Mouse (Mus musculus): ENCODE data around the gene Prkce. TPM values are rescaled to one million over a fixed set of nuclear protein-coding genes. Genes with fewer than 3 reads are reported as not detected.

Gene Prkce
- total RNA-seq, 2 experiments from 2014 or later: 253 to 257 TPM

DNA sequence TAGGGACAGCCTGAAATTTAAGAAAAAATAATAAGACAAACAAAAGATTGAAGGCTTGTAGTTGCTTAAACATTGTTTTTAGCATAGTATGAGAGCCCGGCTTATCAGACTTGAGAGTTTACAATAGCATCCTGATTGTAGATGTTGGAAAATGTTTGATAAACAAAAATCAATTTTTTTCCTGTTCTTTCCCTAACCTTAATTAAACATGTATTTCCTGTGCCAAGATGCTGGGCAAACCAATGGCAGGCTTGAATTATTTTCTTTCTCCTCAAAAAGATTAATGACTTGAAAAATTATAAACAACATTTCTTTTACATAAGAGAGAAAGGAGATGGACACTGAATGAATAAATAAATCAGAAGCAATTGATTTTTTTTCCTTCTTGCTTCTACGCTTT, 187.7 kb downstream of the Prkce start:
- DNase-seq: no peak
- intact Hi-C loops (cut with DNase I): no loop called here

DNA sequence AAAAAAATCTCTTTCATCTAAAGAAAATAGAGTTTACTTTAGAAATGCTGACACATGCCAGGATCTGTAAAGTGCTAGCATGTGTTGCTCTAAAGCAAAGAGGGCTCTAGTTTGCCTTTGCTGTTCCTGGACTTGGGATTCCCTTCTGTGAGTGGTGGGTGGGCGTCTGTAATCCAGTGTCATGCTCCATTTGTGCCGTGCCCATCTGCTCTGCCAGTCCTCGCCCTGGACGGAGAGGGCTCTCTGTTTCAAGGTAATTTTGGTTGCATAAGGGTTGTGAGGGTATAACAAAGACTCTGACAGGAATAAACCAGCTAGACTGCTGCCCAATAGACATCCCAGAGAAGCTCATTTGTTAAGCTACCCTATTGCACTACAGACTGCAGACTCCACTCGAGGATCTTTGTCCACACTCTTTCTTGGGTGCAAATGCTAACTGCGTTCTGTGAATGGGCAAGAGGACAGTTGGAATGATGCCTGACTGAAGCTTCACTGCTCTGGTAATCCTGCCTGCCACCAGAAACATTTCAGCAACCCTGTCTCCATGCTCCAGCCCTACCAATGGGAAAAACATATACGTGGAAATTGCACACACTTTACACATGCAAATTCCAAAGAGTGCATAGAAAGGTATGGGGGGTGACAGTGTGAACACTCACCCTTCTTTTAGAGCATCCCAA, 188.3 kb downstream of the Prkce start:
- DNase-seq: peak; percentile 75
- intact Hi-C loops (cut with DNase I): no loop called here

DNA sequence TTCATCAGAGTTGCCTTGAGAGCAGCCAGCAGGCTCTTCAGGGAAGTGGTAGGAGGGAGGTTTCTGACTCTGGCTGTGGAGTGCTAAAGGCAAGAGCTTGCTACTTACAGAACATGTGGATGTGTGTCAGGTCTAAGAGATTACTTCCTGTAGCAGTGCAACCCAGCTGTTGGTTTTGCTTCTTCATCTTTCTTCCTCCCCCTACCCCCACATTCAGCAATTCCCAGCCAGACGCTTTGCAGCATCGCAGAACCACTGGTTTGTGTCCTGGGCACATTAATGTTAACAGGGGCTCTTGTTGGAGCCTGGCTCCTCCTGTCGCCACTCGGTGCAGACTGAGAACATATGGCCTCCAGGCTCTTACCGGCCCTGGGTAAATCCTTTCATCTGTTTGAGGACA, 190.8 kb downstream of the Prkce start:
- intact Hi-C loops (cut with DNase I): no loop called here
- no peak for DNase-seq

DNA sequence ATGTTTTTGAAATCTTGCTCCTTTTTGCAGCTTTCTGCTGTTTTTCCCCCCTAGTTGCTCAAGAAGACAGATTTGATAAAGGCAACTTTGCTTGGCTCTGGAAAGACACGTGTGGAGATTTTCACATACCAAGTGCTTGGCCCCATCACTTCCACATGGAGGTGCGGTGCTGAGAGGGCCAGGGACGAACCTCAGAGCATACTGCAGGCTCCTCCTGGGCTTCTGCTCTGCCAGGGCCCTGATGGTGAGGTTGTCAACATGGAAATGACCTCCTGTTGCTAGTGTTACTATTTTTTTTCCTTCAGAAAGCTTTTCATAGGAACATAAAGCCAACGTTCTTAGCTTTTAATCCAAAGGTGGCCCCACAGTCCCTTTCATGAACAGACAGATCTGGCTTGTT, 191.3 kb downstream of the Prkce start:
- no peak for DNase-seq
- intact Hi-C loops (cut with DNase I): no loop called here

DNA sequence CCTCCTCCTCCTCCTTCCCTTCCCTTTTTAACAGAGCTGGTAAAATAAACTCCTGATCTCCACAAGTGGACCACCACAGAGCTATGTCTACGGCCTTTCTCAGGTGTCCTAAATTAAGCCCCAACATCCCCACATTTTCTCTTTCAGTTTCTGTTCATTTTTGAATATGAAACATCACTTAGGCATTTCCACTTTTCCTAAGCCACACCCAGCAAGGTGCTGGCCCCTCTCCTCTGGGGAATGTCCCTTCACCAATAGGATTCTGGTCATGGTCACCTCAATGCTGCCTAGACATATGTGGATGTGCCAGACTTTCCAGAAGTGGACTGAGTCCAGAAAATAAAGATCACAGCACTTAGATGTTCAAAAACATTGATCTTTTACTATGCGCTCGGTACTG, 193.3 kb downstream of the Prkce start:
- DNase-seq: no peak
- intact Hi-C loops (cut with DNase I): no loop called here

DNA sequence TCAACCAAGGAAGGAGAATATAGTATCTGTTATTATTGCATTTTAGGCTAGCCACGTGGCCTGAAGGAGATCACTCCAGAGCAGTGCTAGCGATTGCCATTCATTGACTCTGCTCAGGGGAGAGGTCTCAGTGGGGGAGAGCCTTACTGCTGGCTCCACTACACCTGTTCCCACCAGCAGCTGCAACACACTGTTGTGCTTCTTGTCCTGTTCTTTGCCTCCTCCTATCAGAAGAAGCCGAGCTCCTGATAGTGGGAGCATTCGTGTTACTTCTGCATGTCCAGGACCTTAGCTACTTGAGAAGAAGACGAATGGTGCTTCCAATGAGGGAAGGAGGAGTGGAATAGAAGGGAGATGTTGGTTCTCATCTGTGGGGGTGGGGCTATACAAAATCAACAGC, 195.8 kb downstream of the Prkce start:
- DNase-seq: no peak
- intact Hi-C loops (cut with DNase I): no loop called here

DNA sequence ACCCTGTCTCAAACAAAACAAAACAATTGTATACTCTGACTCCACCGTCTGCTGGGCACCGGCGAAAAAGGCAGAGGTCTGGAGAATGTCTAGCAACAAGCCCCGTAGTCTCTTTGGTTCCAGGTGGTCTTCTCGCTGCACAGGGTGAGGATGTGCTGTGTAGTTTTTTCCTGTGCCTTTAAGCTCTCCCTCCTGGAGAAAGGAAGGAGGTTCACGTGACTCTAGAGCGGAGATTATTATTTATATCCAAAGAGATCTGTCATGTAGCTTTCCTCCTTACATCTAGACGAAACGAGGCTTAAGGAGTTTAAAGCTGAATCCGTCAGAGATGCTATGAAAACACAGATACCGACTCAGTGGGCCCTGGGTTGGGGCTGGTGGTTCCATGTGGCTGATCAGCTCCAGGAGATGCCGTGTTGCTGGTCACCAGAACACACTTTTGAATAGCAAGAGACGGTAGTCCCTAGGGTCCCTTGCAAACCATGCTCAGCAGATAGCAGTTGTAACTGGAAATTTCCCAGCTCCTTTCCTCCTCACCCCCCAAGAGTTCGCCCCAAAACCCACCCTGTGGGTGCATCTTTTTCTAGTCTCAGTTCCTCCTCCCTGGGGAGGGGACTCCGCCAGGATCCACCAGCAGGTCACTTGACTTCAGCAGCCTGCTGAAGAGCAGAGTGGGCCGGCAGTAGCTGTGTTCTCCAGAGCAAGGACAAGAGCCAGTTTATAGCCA, 196.9 kb downstream of the Prkce start:
- intact Hi-C loops (cut with DNase I): no loop called here
- no peak for DNase-seq

DNA sequence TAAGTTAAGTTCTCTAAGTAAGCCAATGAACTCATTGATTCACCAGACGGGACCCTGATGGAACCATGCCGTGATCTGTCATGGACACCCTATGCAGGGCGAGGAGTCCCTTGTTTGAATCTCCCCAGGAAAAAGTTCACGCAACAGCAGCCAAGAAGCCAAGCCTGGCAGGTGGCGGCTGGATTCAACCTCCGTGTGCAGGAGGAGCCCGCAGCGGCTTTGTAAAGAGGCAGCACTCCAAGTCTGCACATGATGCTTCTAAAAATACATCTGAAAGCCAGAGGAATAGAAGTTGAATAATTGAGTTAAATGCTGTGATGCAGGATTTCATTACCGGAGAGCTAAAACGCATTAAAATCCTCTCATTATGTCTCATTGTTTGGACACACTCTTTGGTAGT, 199.3 kb downstream of the Prkce start:
- intact Hi-C loops (cut with DNase I): no loop called here
- DNase-seq: peak; percentile 29

DNA sequence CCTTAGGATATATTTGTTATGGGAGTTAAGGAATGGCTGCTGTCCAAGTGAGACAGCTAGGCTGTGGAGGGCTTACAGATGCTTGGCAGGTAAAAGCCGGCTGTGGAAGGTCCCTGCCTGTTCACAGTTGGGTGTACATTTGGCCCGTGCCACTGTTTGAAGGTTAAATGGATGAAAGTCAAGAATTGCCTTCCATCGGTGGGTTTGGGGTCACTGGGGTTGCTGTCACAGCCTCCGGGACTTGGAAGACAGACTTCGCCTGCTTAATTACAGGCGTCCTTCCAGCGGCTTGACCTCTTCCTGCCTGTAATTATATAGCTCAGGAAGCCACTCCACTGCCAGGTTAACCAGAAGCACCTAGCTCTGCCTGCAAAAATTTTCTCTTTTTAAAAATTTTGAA, 200.1 kb downstream of the Prkce start:
- intact Hi-C loops (cut with DNase I): no loop called here

DNA sequence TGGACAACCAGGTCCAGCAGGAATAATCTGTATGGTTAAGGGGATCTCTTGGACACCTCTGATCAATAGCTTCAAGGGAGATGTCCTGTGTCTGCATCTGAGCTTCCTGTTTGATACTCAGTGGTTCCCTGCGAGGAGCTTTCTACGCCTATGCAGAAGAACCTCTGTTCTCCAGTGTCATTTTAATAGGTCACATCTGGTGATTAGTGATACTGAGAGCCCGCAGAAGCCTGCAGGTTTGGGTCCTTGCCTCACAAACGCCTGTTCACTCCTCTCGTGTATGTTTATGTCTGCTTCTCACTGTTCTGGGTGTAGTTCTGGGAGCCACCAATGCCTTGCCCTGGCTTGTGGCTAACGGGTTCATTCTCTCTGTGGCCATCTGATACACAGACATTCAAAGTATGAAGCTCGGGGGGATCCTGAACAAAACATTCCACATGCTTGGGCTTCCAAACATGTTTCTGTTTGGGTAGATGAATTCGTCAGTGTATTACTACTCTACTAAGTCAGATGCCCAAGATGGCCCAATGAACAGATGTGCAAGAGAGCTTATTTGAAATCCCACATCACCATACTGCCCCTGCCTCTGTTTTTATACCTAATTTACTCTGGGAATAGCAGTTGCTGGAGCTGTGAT, 202.6 kb downstream of the Prkce start:
- intact Hi-C loops (cut with DNase I): no loop called here
- no peak for DNase-seq

More for the DNA sequence above, 200.1 kb downstream of the Prkce start:
- DNase-seq: no peak

DNA sequence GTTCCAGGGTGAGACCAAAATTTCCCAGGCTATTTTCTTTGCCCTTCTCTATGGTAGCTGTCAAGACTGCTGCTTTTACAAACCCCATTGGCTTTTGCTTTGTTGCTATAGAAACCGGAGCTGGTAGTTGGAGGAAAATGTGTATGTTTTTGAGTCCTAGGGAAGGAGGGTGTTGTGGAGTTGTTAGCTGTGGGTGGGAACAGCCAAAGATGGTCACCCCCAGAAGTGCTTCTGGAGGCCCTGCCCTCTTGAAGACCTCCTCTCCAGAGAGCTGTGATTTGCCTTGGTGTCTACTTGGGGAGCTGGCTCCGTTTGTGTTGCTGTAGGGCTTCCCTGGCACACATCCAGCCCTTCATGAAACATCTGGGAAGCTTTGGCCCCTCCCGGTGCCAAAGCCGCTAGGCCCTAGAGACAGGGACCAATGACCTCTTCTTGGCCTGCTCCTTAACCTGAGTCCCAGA, 203.5 kb downstream of the Prkce start:
- intact Hi-C loops (cut with DNase I): no loop called here

DNA sequence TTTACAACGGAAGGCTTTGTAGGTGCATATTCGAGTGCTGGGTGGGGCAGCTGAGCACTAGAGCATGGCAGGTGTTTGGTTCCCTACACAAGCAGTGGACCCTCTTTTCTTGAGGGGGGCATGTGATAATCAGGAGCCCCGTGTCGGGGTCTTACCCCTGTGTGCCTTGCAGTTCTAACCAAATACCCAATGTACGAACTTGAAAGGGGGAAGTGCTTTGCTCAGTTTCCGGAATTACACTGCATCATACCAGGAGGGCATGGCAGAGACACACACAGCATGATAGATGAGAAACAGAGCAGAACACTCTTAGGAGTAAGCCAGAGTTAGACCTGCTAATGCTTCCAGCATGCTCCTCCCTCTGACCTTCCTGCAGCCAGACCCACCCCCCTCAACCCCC, 208.8 kb downstream of the Prkce start:
- DNase-seq: no peak
- intact Hi-C loops (cut with DNase I): no loop called here

More for the DNA sequence above, 203.5 kb downstream of the Prkce start:
- DNase-seq: no peak

DNA sequence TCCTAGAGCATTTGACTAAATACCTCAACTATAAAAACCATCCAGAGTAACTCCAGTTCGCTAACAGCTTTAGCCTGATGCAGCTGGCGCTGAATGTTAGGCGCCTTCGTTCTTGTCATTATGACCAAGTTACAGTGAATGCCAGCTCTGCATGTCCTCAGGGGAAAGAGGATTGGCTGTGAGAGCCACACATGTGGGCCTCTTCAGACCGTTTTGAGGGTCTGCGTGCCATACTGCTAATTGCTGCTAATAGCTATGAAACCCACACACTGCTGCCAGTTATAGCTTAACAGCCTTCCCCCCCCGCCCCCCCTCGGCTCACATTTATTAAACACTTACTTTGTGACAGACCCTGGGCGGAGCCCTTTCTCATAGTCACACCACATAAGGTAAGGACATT, 210.3 kb downstream of the Prkce start:
- intact Hi-C loops (cut with DNase I): no loop called here
- peak; percentile 45 for DNase-seq

DNA sequence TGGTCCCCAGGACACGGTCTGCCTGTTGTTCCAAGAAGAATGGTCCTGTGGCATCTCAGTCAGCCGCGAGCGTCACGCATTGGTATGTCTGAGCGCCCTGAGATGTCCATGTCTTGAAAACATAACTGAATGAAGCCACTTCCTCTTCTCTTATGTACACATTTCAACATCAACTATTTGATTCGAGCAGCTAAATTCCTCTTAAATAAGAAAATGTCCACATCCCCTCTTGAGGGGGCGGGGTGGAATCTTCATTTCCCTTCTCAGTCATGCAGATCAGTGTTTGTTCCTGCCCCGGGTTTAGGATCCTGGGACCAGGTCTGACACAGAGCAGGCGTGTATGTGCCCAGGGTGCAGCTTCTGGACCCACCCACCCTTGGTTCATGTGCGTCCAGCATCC, 211.0 kb downstream of the Prkce start:
- no peak for DNase-seq
- intact Hi-C loops (cut with DNase I): no loop called here

DNA sequence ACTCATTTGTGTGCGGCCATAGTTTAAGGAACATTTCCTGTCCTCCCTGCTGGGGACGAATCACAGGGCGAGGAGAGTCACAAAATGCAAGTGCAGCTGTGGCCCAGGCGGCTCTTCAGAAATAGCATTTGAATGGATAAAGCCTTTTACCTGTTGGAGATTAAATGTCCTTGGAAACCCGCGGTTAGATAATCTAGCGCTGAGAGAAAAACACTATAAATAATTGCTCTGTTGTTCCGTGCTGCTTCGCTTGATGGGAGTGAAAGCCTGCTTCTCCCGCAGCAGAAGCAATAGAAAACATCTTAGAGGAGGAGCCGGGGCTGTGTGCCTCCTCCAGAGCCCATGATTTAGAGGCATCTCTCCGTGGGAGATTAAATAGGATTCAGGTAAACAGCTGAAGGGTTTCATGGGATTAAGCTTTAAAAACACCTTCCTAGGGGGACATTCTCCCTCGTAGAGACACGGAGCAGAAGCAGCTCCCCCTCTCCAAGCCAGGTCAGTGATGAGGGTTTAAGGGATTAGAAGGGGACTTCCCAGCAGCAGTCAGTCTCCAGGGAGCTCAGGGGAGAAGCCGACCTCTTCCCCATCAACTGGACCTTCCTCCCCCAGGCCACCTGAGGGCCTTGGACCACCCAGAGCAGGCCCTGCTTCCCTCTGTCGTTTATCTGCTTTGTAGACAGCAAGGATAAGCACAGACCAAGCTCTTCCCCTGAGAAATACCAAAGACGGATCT, 212.0 kb downstream of the Prkce start:
- DNase-seq: no peak
- intact Hi-C loops (cut with DNase I): no loop called here

DNA sequence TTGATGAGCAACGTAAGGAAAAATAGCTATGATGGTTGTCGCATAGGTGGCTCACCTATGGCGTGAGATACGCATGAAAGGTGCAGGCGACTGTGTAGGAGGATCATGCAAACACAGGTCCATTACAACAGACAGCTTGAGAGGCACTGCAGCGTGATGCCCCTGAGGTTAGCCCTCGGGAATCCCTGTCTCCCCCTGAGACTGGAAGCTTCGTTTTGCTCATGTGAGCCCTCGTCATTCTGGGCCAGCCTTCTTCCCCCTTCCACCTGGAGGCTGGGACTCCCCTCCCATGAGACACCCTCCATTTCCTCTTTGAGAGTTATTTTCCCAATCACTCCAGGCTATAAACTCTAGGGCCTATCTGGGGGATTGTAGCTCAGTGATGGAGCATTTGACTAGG, 213.9 kb downstream of the Prkce start:
- intact Hi-C loops (cut with DNase I): no loop called here
- no peak for DNase-seq

DNA sequence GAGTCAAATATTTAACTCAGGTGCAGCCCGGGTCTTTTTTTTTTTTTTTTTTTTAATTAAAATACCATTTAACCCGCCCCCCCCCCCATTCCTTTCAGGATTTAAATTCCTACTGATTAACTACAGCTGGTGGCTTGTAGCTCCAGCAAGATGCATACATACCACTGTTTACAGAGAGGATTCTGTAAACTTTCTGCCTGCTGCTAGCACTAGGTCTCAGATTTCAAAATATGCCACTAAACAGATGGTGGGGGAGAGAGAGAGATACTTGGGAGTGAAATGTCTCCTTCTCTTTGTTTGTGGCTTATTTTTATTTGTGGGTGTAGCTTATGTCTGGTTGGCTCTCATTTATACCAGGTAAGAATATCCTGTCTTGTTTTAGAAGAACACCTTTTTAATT, 215.3 kb downstream of the Prkce start:
- intact Hi-C loops (cut with DNase I): no loop called here
- no peak for DNase-seq

DNA sequence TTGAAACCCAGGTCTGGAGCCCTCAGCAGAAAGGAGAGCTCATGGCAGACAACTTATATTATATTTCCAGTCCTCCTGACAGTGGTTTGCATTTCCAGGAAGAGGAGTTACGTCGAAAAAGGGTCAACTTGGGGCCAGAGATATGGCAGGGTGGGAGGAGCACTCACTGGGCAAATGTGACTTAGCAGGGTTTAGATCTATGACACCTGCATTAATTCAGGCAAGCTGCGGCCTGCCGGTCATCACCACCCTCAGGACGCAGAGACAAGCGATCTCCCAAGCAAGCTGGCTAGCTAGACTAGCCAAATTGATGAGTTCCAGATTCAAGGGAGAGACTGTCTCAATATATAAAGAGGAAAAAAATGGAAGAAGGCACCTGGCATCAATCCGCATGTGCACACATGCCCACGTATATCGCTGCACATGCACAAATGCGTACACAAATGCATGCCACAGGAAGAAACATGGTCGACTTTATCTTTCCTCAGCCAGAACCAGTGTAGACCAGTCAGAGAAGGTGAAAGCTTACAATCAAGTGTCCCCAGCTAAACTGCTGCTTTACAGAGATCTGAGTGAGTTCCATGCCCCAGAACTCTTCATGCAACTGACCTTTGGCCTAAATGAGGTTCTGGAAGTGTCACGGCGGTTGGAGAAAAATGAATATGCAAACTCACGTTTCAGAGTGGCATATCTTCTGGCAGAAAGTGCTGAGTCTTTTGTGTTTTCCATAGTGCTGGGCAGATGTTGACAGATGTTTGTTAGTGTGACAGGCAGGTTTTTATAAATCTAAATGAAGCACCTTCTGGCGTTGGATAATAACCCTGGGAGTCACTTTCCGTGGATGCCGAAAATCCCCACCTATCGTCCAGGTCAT, 216.4 kb downstream of the Prkce start:
- intact Hi-C loops (cut with DNase I): no loop called here
- DNase-seq: no peak

DNA sequence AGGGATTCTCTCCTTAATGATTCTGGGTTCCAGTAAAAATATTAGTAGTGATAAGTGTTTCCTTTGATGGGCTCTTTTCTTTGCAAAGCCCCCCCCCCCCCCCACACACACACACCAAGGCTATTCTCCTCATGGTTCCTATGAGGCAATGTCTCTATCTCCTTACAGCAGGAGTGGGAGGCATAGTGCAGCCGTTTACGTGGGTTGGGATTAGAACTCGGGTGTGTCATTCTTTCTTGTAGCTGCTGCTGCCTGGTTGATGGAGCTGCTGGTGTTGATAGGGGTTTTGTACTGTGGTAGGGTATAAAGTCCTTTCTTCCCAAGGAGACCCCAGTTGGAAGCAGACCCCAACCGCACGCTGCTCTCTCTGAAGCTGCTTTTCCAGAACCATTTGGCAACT, 224.9 kb downstream of the Prkce start:
- DNase-seq: no peak
- intact Hi-C loops (cut with DNase I): no loop called here

DNA sequence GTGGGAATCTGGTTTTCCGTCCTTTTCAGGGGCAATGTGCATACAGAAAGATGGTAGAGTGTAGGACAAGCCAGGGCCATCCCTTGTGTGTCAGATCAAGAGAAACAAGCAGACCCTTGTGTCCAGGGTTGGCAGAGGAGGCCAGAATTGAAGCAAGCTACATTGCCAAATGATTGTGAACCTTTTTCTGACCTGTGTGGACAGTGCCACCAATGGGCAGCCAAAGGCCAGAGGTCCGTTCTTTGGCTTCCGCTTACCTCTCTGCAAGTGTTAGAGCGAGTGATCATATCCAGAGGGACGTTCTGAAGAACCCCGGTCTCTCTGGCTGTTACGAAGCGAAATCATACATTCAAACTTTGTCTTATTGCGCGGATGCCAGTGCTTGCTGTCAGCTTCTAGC, 225.6 kb downstream of the Prkce start:
- no peak for DNase-seq
- intact Hi-C loops (cut with DNase I): no loop called here

Data from left cerebral cortex, postnatal 4 days (tissue).